Mouse (Mus musculus): ENCODE data around the gene Timp2.

The Timp2 gene

GRCm38 (mm10) chr11:118369657-118370056 lies 14.1 kb upstream of the Timp2 start:
- DNase-seq (ENCODE audit: low read depth, low spot score): no peak

- no peak for DNase-seq (ENCODE audit: low read depth, low spot score)
Observed at GRCm38 (mm10) chr11:118369251-118369650, 13.7 kb upstream of the Timp2 start.

GRCm38 (mm10) chr11:118368330-118368729 lies 12.8 kb upstream of the Timp2 start:
- peak; percentile 88 for DNase-seq (ENCODE audit: low read depth, low spot score)

GRCm38 (mm10) chr11:118366559-118366958 lies 11.0 kb upstream of the Timp2 start:
- DNase-seq (ENCODE audit: low read depth, low spot score): no peak

DNA sequence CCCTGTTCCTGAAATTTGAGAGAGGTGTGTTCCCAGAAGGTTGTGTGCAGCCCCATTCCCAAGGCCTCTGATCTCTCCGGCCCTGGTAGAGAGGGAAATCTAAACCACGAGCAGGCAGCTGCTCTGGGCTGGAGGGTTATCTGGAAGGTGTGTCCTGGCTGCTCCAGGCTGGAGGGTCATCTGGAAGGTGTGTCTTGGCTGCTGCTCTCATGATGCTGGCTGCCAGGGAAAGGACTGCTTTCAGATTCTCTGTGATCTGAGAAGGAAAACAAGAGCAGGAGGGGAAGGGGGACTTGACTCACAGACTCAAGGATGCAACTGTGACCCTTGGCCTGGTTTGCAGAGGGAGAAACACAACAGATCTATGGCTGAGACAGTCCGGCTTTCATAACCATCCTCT lies 10.6 kb upstream of the Timp2 start:
- DNase-seq (ENCODE audit: low read depth, low spot score): no peak

DNA sequence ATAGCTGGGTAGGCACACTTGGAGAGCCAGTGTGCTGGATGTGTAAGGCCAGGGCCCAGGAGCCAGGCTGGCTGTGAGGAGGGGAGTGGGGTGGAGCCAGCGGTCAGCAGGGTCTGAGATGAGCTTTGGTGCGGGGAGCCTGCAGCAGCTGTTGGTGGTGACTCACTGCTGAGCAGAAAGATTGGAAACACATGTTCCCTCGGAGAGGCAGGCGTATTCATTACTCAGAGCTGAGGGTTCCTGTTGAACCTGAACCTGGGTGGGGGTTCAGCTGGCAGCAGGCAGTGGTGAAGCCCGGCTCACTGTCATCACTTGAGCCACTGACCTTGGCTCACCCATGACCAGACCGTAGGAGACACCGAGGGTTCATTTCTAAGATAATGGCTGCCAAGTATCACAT lies 9.6 kb upstream of the Timp2 start:
- no peak for DNase-seq (ENCODE audit: low read depth, low spot score)

GRCm38 (mm10) chr11:118364021-118364420 lies 8.5 kb upstream of the Timp2 start:
- DNase-seq (ENCODE audit: low read depth, low spot score): no peak

DNA sequence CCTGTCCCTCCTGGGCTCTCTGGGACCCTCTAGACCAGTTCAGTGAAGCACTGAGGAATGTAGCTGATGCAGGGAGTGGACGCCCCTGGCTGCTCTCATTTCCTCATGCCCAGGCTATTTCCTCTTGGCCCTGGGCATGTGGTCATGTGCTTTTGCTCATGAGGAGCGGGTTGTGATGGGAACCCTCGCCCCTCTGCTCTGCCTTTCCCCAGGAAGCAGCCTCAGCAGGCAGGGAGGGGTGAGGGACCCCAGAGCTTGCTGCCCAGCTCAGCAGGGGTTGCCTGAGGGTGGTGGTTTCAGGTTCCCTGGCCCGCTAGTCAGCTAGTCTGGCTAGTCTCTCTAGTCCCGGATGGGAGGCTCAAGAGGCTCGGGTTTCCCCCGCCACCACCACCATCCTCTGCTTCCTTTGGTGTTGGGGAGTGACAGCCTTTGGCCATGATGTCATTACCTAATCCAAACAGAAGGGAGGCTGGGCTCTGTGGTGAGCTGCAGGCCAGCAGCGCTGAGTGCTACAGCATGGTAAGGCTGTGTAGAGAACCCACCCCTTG lies 7.5 kb upstream of the Timp2 start:
- DNase-seq (ENCODE audit: low read depth, low spot score): no peak

DNA sequence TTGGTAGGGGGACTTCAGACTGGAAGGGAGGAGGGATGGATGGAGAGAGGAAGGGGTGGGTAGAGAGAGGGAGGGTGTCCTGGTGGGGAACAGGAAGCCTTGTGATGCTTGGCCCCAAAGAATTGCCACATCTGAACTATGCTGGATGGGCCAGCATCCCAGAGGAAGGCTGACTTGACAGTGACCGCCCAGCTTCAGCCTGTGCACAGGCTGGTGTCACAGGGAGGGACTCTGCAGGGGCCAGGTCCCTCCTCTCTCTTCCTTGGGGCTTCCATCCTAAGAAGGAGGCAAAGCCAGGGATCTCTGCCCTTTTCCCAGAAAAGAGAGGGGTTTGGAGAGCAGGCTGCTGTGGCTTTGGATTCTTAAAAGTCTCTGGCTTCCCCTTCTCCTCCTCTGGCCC lies 7.0 kb upstream of the Timp2 start:
- DNase-seq (ENCODE audit: low read depth, low spot score): no peak

DNA sequence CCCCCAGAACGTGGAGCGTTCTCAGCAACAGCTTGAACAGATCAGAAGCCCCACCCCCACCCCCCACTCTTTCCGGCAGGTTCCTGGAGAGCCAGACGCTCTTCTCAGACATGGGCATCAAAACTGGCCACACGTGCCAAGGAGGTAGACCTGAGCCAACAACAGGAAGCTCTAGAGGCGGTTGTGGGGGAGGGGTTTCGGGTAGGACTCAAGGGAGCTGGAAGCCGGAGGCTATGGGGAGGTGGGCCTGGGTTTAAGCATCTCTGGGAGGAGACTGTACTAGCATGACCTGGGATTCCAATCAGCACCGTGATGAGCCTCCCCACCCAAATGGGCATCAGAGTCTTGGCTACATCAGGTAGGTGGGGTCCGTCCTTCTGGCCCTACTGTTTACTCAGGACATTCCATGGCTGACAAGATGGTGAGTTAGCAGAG lies 5.4 kb upstream of the Timp2 start:
- no peak for DNase-seq (ENCODE audit: low read depth, low spot score)

- DNase-seq (ENCODE audit: low read depth, low spot score): peak; percentile 19
Observed at GRCm38 (mm10) chr11:118360491-118360890, 5.0 kb upstream of the Timp2 start.

DNA sequence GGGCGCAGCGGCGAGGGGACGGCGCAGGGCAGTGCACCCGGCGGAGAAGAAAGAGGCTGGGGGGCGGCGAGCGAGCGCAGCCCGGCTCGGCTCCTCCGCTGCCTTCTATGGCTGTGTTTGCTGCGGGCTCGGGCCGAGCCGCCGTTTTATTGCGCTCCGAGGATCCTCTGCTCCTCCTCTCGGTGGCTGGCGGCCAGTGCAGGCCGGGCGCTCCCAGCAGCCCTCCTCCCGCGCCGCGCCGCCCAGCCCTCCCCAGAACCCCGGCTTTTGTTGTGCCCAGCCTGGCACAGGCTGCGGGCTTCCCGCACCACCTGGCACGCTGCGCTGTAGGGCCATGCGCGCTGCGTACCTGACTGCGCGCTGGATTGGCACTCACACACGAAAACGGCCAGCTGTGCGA lies 335 bp downstream of the Timp2 start:
- DNase-seq (ENCODE audit: low read depth, low spot score): peak; percentile 87

DNA sequence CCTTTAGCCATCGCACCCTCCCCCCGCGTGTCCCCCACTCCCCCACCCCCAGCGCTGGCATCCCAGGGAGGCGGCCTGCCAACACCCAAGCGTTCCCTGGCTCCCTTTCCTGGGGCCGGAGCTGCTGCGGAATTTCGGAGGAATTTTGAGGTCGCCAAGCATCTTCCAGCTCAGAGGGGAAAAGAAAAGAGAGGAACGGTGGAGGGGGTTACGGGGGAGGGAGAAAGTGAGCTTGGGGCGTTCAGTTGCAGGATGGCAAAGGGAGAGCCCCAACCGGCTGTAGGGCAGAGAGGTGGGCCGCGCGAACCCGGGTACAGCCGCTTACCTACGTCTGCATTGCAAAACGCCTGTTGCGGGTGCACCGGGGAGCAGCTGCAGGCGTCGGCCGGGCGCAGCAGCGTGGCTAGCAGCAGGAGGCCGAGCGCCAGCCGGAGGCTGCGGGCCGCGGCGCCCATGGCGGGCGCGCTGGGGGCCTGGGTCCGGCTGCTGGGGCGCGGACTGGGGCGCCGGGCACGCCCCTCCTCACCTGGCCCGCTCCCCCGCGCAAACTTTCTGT lies 826 bp downstream of the Timp2 start:
- no peak for DNase-seq (ENCODE audit: low read depth, low spot score)

GRCm38 (mm10) chr11:118349494-118349893 lies 6.0 kb downstream of the Timp2 start:
- no peak for DNase-seq (ENCODE audit: low read depth, low spot score)

DNA sequence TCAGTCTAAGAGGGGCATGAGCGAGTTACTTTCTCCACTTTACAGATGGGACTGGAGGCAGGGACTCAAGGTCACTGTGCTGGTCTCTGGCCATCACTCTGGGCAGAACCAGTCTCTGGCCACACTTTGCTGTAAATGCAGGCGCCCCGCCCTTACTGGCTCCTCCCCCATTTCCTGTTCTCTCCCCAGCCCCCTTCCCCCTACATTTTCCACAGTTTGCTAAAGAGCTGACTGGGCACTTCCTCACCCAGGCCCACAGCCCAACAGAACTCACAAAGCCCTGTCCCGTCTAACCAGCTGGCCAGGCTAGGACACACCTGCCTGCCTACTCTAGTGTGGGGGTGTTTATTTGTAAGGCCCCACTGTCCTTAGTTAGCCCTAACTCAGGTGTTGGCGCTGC lies 6.7 kb downstream of the Timp2 start:
- DNase-seq (ENCODE audit: low read depth, low spot score): peak; percentile 35

GRCm38 (mm10) chr11:118348419-118348818 lies 7.1 kb downstream of the Timp2 start:
- DNase-seq (ENCODE audit: low read depth, low spot score): no peak

DNA sequence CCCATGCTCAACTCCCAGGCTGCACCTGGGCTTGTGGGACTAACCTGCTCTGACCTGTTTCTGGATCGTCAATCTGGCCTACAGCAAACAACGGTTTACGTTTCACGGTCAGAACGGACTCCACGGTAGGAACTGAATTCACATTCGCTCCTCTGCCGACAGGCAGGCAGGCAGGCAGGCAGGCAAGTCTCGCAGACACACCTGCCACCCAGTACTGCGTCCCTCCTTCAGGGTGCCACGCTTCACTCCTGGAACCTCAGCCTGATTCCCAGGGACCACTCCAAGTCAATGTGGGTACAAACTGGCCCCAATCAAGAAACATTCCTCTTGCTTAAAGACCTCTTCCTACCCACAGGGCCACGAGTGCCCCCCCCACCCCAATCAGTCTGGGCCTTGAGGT lies 7.6 kb downstream of the Timp2 start:
- no peak for DNase-seq (ENCODE audit: low read depth, low spot score)

- no peak for DNase-seq (ENCODE audit: low read depth, low spot score)
Observed at GRCm38 (mm10) chr11:118347391-118347790, 8.1 kb downstream of the Timp2 start.

GRCm38 (mm10) chr11:118346395-118347096 lies 9.0 kb downstream of the Timp2 start:
- no peak for DNase-seq (ENCODE audit: low read depth, low spot score)

DNA sequence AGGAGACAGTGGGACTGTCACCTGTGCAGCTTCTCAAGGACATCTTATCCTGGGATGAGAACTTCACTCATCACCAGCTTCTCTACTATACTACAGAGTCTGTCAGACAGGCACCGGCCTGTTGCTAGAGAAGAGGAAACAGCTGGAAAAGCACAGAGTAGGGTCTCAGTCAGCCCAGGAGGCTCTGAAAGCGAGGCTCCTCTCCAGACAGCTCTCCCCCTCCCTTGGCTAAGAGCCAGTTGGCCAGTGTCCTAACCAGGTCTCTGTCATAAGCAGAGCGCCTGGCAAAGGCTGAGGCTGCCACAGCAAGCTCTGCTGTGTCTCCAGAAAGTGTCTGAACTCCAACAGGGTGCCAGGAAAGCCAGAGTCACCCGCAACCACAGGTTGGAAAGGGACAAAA lies 9.8 kb downstream of the Timp2 start:
- DNase-seq (ENCODE audit: low read depth, low spot score): no peak

- no peak for DNase-seq (ENCODE audit: low read depth, low spot score)
Observed at GRCm38 (mm10) chr11:118343629-118344028, 11.9 kb downstream of the Timp2 start.

GRCm38 (mm10) chr11:118342400-118342981 lies 13.0 kb downstream of the Timp2 start, which contains the start of gene Cep295nl:
Cep295nl (minus strand) TSS chr11:118342500.
- peak; percentile 28 for DNase-seq (ENCODE audit: low read depth, low spot score)
